Mouse (Mus musculus): ENCODE measurements at regions not wholly inside any gene's neighbourhood (a gene's known extent, or its start where the extent isn't known, plus 50 kb on each side); places are given as distances from the start of the nearest gene placed in this dataset.

DNA sequence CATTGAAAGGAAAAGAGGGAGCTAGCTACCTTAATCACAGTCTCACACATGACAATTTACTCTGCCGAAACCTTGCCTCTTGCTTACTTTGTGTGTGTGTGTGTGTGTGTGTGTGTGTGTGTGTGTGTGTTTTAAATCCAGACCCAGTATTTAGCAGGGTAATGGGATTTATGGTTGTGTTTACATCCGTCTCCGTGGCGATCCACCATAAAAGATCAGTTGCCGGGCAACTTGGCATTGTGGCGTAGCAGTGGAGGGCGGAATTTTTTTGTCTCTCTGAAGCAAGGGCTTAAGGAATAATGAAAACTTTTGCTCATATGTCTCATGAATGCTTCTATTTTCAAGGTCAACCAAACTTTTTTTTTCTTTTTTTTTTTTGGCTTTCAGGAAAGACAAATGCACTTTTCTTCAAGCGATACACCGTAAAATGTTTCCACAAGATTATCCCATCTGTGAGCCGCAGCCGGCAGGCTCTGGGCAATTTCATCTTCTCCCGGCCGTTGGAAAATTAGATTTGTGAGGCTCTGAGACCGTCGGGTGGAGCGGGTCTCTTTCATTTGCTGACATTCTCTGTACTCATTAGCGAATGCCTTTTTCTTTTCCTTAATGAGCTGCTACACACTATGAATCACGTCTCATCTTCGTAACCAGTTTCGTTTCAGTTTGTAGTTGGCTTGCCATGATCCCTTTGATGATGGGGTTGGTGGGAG lies 53.9 kb upstream of the Ptch1 start:
- Histone ChIP-seq H3K4me1 (ENCODE audit: control insufficient read depth, insufficient read depth, low read length) (no peaks in the 10 kb centered on the region), H3K4me3 (replicated peaks; ENCODE audit: extremely low read depth, low read depth, low read length) (no peak overlapping the region)
- WGBS = 53% methylated on average over 20 of the region's 20 CpGs
- DNase-seq = no peak
- TF ChIP-seq CTCF (IDR thresholded peaks at IDR 0.05; ENCODE audit: insufficient read depth, low read length) (no peak), POLR2A (IDR thresholded peaks at IDR 0.05; ENCODE audit: borderline replicate concordance, extremely low read depth, low read depth, low read length) (no peak)

DNA sequence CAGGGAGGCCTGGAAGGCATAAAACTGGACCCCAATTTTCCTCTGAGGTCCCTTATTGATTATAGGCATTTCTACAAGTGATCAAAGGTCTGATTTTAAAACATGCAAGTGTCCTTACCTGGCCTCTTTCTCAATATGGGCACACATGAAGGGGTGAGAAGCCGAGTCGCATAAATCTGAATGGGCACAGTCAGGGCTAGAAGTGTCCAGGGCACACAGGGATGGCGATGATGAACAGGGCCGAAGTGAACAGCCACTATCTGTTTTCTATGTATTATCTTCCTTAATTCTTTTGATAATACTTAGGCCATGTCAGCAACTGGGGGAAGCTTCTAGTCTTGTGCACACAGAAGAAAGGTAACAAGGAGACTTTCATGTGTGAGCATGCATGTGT lies 54.5 kb upstream of the Ptch1 start:
- TF ChIP-seq CTCF (IDR thresholded peaks at IDR 0.05; ENCODE audit: insufficient read depth, low read length) (no peak), POLR2A (IDR thresholded peaks at IDR 0.05; ENCODE audit: borderline replicate concordance, extremely low read depth, low read depth, low read length) (no peak)
- Histone ChIP-seq H3K4me3 (replicated peaks; ENCODE audit: extremely low read depth, low read depth, low read length) (no peak overlapping the region), H3K4me1 (ENCODE audit: control insufficient read depth, insufficient read depth, low read length) (no peaks in the 10 kb centered on the region)
- no peak for DNase-seq
- 95% methylated on average over 4 of the region's 4 CpGs for WGBS

DNA sequence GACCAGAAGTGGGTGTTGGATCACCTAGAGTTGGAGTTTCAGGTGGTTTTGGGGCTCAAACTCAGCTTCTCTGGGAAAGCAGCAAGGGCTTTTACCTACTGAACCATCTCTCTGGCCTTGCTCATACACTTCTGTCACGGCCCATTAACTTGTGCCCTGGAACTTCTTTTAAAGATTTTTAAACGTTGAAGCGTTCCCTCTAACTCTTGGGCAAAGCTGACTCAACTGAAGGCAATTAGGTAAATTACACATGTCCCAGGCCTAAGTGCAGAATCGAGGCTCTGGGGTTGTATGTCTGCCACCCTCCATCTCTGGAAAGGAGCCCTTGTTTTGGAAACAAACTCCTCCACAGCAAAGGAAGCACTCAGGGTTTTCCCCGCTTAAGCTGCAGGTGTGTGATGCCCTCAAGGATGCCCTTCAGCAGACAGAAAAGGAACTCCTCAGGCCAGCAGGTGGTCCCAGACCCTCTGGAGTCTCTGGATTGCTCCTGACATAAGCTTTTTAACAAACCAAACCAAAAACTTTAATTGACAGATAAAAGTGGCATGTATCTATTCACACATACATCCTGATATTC lies 58.5 kb upstream of the Ptch1 start:
- H3K4me1 ChIP-seq (ENCODE audit: control insufficient read depth, insufficient read depth, low read length) = no peaks in the 10 kb centered on the region
- DNase-seq = no peak
- 71% methylated on average over 5 of the region's 5 CpGs for WGBS
- no peak overlapping the region for H3K4me3 ChIP-seq (replicated peaks; ENCODE audit: extremely low read depth, low read depth, low read length)
- TF ChIP-seq POLR2A (IDR thresholded peaks at IDR 0.05; ENCODE audit: borderline replicate concordance, extremely low read depth, low read depth, low read length) (no peak), CTCF (IDR thresholded peaks at IDR 0.05; ENCODE audit: insufficient read depth, low read length) (no peak)

DNA sequence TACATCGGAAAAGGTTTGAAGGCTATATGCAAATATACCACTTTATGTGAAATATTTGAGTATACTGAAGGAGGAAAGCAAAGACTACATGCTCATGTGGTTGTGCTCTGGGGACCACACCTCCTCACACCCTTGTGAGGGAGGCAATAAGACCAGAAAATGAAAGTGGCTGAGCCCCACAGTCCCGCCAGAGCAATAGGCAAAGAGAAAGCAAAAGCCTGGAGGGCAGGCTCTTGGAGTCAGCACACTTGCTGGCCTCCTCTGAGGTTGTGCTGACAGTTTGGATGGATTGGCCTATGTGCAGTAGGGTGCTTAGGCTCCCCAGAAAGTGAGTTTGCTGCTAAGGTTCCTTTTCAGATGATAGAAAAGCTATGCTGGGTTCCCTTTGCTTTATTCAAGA lies 60.9 kb upstream of the Ptch1 start:
- Histone ChIP-seq H3K4me3 (replicated peaks; ENCODE audit: extremely low read depth, low read depth, low read length) (no peak overlapping the region), H3K4me1 (ENCODE audit: control insufficient read depth, insufficient read depth, low read length) (no peaks in the 10 kb centered on the region)
- TF ChIP-seq CTCF (IDR thresholded peaks at IDR 0.05; ENCODE audit: insufficient read depth, low read length) = no peak
- no peak for TF ChIP-seq POLR2A (IDR thresholded peaks at IDR 0.05; ENCODE audit: borderline replicate concordance, extremely low read depth, low read depth, low read length)
- DNase-seq = no peak
- 70% methylated on average over 2 of the region's 2 CpGs for WGBS

DNA sequence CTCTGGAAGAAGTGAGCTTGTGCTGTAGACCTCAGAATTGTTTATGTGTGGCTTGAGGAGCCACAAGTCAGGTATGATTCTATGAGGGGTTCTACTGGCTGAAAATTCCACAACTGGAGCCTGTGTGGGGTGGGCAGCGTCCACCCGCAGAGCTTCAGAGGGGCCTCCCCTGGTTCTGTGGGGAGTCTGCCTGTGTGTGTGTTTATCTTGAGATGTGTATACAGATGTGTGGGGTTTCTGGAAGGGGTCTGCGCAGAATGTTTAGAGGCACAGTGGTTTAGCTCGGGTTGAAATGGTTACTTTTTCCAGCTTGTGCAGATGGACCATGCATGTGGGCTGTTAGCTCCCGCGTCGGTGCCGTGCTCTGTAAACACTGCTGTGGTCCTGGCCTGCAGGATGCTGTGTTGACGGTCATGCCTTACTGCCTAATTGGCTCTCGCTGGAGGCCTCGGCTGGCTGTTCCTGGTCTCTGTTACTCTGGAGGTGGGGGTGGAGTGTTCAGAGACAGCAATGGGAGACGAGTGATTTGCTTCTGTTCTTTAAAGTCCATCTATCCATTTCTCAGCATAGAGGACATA lies 68.3 kb upstream of the Ptch1 start:
- no peak for DNase-seq
- no peak for TF ChIP-seq CTCF (IDR thresholded peaks at IDR 0.05; ENCODE audit: insufficient read depth, low read length)
- Histone ChIP-seq H3K4me1 (ENCODE audit: control insufficient read depth, insufficient read depth, low read length) (peaks cover 6% of the 10 kb centered on the region), H3K4me3 (replicated peaks; ENCODE audit: extremely low read depth, low read depth, low read length) (no peak overlapping the region)
- 51% methylated on average over 12 of the region's 12 CpGs for WGBS

DNA sequence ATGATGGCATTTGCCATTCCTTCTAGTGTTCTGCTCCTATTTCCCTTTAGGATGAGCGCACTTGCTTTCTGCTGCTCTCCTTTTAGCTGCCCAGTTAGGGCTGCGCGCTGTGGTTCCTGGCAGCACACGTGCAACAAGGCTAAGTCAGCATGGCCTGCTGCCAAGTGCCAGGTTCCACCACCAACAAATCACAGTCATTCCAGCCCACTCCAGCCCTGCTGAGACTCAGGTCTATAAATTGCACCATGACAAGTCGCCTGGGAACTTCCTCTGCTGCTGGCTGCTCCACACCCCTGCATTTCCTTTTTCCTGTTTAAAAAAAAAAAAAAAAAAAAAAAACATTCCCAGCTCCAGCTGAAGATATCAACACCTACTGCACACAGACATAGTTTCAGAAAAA lies 69.2 kb upstream of the Ptch1 start:
- peaks cover 6% of the 10 kb centered on the region for H3K4me1 ChIP-seq (ENCODE audit: control insufficient read depth, insufficient read depth, low read length)
- TF ChIP-seq CTCF (IDR thresholded peaks at IDR 0.05; ENCODE audit: insufficient read depth, low read length) (no peak), POLR2A (IDR thresholded peaks at IDR 0.05; ENCODE audit: borderline replicate concordance, extremely low read depth, low read depth, low read length) (no peak)
- H3K4me3 ChIP-seq (replicated peaks; ENCODE audit: extremely low read depth, low read depth, low read length) = no peak overlapping the region
- DNase-seq = peak; percentile 53
- WGBS = 18% methylated on average over 5 of the region's 5 CpGs

DNA sequence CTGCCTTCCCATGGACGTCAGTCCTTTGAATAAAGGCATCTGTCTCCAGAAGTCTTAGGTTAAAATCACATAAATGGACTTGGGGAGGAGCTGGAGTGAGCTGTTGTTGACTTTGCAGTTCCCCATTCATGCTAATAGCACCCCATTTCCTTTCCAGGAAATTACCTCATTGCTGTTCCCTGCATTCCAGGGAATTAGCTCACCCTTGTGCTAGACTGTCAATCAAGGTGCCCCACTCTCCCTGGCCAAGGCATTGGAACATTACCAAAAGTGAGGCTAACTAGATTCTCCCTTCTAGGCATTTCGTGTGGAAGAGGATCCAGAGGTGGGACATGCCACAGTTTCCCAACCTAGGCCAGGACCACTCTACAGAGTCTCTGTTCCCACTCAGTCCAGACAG lies 70.0 kb upstream of the Ptch1 start:
- H3K4me1 ChIP-seq (ENCODE audit: control insufficient read depth, insufficient read depth, low read length) = peaks cover 6% of the 10 kb centered on the region
- H3K4me3 ChIP-seq (replicated peaks; ENCODE audit: extremely low read depth, low read depth, low read length) = no peak overlapping the region
- 22% methylated on average over 2 of the region's 2 CpGs for WGBS
- TF ChIP-seq POLR2A (IDR thresholded peaks at IDR 0.05; ENCODE audit: borderline replicate concordance, extremely low read depth, low read depth, low read length) (no peak), CTCF (IDR thresholded peaks at IDR 0.05; ENCODE audit: insufficient read depth, low read length) (no peak)
- peak; percentile 6 for DNase-seq

DNA sequence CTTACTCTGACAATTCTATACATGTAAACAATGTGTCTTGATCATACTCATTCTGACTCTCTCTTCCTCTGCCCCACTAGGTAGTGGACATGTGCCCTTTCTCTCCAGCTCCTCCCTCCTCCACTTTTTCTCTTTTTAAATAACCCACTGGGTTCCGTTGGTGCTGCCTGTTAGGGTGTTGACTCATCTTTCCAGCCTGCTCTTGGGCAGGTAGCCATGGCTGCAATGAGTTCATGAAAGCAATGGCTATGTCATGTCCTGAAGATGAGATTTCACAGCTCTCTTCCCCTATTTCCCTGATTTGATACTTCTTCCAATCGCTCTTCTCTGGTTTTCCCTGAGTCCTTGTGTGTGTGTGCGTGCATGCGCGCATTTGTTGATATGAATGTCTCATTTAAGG lies 70.9 kb upstream of the Ptch1 start:
- DNase-seq = no peak
- TF ChIP-seq POLR2A (IDR thresholded peaks at IDR 0.05; ENCODE audit: borderline replicate concordance, extremely low read depth, low read depth, low read length) = no peak
- no peak for TF ChIP-seq CTCF (IDR thresholded peaks at IDR 0.05; ENCODE audit: insufficient read depth, low read length)
- 87% methylated on average over 5 of the region's 5 CpGs for WGBS
- Histone ChIP-seq H3K4me1 (ENCODE audit: control insufficient read depth, insufficient read depth, low read length) (peaks cover 6% of the 10 kb centered on the region), H3K4me3 (replicated peaks; ENCODE audit: extremely low read depth, low read depth, low read length) (no peak overlapping the region)

DNA sequence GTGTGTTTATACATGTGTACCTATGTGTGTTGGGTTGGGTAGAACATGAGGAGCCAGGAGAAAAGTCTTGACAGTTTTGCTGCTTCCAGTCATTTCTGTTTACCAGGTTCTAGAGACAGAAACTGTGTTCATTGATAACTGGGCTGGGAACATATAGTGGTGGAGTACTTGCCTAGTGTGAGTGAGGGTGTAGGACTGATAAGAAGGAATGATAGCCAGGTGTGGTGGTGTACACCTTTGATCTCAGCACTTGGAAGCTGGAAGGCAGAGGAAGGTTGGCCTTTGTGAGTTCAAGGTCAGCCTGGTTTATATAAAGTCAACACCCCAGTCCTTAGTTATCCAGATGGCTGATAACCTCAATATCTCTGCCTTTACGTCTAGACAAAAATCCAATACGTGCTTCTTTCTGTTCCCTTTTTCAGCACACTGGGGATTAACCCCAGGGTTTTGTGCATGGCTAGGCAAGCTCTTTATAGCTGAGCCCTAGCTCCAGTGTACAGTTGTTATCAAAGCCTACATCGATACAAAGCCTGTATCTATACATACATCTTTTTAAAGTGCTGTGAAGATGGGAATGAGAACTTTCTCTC lies 75.8 kb upstream of the Ptch1 start:
- no peak overlapping the region for H3K4me3 ChIP-seq (replicated peaks; ENCODE audit: extremely low read depth, low read depth, low read length)
- no peak for DNase-seq
- 60% methylated on average over 3 of the region's 3 CpGs for WGBS
- H3K4me1 ChIP-seq (ENCODE audit: control insufficient read depth, insufficient read depth, low read length) = no peaks in the 10 kb centered on the region
- no peak for TF ChIP-seq CTCF (IDR thresholded peaks at IDR 0.05; ENCODE audit: insufficient read depth, low read length)
- no peak for TF ChIP-seq POLR2A (IDR thresholded peaks at IDR 0.05; ENCODE audit: borderline replicate concordance, extremely low read depth, low read depth, low read length)

DNA sequence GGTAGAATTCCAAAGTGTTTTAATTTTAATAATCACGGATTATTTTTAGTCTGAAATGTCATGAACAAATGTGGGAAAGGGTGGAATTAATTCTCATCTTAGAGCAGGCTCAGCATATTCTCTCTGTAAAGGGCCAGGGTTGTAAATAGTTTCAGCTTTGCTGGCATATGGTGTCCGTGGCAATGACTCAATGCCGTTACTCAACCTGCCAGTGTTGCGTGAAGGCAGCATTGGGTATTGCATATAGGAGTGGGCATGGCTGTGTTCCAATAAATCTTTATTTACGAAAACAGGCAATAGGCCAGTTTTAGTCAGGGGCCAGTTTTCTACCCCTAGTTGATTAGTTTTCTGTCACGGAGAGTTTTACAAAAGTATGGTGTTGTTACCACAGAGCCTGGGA lies 81.1 kb upstream of the Ptch1 start:
- WGBS = 81% methylated on average over 6 of the region's 6 CpGs
- no peak for DNase-seq
- H3K4me3 ChIP-seq (replicated peaks; ENCODE audit: extremely low read depth, low read depth, low read length) = no peak overlapping the region
- TF ChIP-seq POLR2A (IDR thresholded peaks at IDR 0.05; ENCODE audit: borderline replicate concordance, extremely low read depth, low read depth, low read length) = no peak
- TF ChIP-seq CTCF (IDR thresholded peaks at IDR 0.05; ENCODE audit: insufficient read depth, low read length) = no peak
- no peaks in the 10 kb centered on the region for H3K4me1 ChIP-seq (ENCODE audit: control insufficient read depth, insufficient read depth, low read length)

All from lung, adult 2 months (tissue).